Comparison of ENCODE assay signal across 23 mouse cellular contexts in genomic region chr7:78441706-78442105, GRCm38 (mm10).
A peak's percentile ranks its signal among the peaks of the same experiment; 100 is the strongest.
DNase-seq lines count a peak whose midpoint lies in the region; ATAC-seq and TF ChIP-seq lines count a peak whose summit lies in the region.
"Had no signal": no experiment of that assay in that cellular context is flagged by ENCODE, and none has a peak within 500 bp of the region (broad histone marks: within the 10 kb centered on the region; RNA-seq: fewer than 3 reads in every experiment).

No protein-coding gene starts in this region.

- no peaks in the 10 kb centered on the region for H3K9me3 ChIP-seq in hindbrain, postnatal 0 days (ENCODE audit: low read length)
- H3K9me3 ChIP-seq in hindbrain, embryonic 14.5 days (ENCODE audit: control insufficient read depth, low read length) = no peaks in the 10 kb centered on the region
- H3K9me3 ChIP-seq: embryonic facial prominence, embryonic 13.5 days; forebrain, embryonic 13.5 days; hindbrain, embryonic 13.5 days; midbrain, embryonic 15.5 days; neural tube, embryonic 12.5 days; stomach, embryonic 15.5 days had no signal

- peaks cover 4% of the 10 kb centered on the region; the same call in 1 of the 2 replicates for H3K36me3 ChIP-seq in hindbrain, postnatal 0 days (ENCODE audit: insufficient read depth, low read length)
- H3K36me3 ChIP-seq in hindbrain, embryonic 14.5 days (replicated peaks; ENCODE audit: control insufficient read depth, insufficient read depth) = peaks cover 16% of the 10 kb centered on the region; the same call in 1 of the 2 replicates
- H3K36me3 ChIP-seq: embryonic facial prominence, embryonic 13.5 days; midbrain, embryonic 15.5 days; neural tube, embryonic 12.5 days; stomach, embryonic 15.5 days had no signal

- no peaks in the 10 kb centered on the region for H3K4me1 ChIP-seq in hindbrain, postnatal 0 days (ENCODE audit: insufficient read depth, low read length)
- H3K4me1 ChIP-seq in hindbrain, embryonic 14.5 days (replicated peaks; ENCODE audit: control insufficient read depth, insufficient read depth, low read length) = no peaks in the 10 kb centered on the region
- H3K4me1 ChIP-seq: embryonic facial prominence, embryonic 13.5 days; forebrain, embryonic 13.5 days; hindbrain, embryonic 13.5 days; midbrain, embryonic 15.5 days; neural tube, embryonic 12.5 days; stomach, embryonic 15.5 days had no signal

- no peak overlapping the region for H3K27ac ChIP-seq in hindbrain, postnatal 0 days
- H3K27ac ChIP-seq in hindbrain, embryonic 14.5 days = no peak overlapping the region
- H3K27ac ChIP-seq: embryonic facial prominence, embryonic 13.5 days; forebrain, embryonic 13.5 days; gastrocnemius, adult 2 months; hindbrain, embryonic 13.5 days; kidney, postnatal 0 days; macrophage; midbrain, embryonic 15.5 days; neural tube, embryonic 12.5 days; stomach, embryonic 15.5 days had no signal

- peak; percentile 35 for DNase-seq in adrenal gland, postnatal 10 days
- DNase-seq in adrenal gland, adult 18-20 months (ENCODE audit: low spot score in 2 of 2) = no peak
- peak; percentile 10 for DNase-seq in hindbrain, postnatal 0 days (ENCODE audit: low spot score)
- DNase-seq in hindbrain, embryonic 14.5 days (ENCODE audit: low spot score) = no peak
- DNase-seq in cerebellum, postnatal 10 days = peak; percentile 66 to 75
- no peak for DNase-seq in spleen, postnatal 36 days (ENCODE audit: low spot score in 2 of 2)
- no peak for DNase-seq in embryo, embryonic 10.5 days (ENCODE audit: low spot score)
- DNase-seq: embryo, embryonic 11 days; gastrocnemius, adult 2 months; kidney, adult 2 months; right cerebral cortex, postnatal 14 days; thymus, postnatal 25 days had no signal

- no peak overlapping the region for H3K9ac ChIP-seq in hindbrain, postnatal 0 days (replicated peaks; ENCODE audit: low read length)
- H3K9ac ChIP-seq in hindbrain, embryonic 14.5 days = no peak overlapping the region
- H3K9ac ChIP-seq: embryonic facial prominence, embryonic 13.5 days; forebrain, embryonic 13.5 days; hindbrain, embryonic 13.5 days; midbrain, embryonic 15.5 days; neural tube, embryonic 12.5 days; stomach, embryonic 15.5 days had no signal

- H3K27me3 ChIP-seq in hindbrain, postnatal 0 days (ENCODE audit: insufficient read depth, low read length) = no peaks in the 10 kb centered on the region
- H3K27me3 ChIP-seq in hindbrain, embryonic 14.5 days (ENCODE audit: control insufficient read depth, insufficient read depth, low read length) = no peaks in the 10 kb centered on the region
- H3K27me3 ChIP-seq: embryonic facial prominence, embryonic 13.5 days; forebrain, embryonic 13.5 days; hindbrain, embryonic 13.5 days; midbrain, embryonic 15.5 days; neural tube, embryonic 12.5 days; stomach, embryonic 15.5 days had no signal

- H3K4me3 ChIP-seq in hindbrain, postnatal 0 days (ENCODE audit: low read length) = no peak overlapping the region
- no peak overlapping the region for H3K4me3 ChIP-seq in hindbrain, embryonic 14.5 days (replicated peaks; ENCODE audit: low read length)
- H3K4me3 ChIP-seq: embryonic facial prominence, embryonic 13.5 days; erythroblast, embryonic 14.5 days; forebrain, embryonic 13.5 days; gastrocnemius, adult 2 months; hindbrain, embryonic 13.5 days; midbrain, embryonic 15.5 days; neural tube, embryonic 12.5 days; stomach, embryonic 15.5 days had no signal

- H3K4me2 ChIP-seq in hindbrain, postnatal 0 days (ENCODE audit: low read depth, low read length) = no peak overlapping the region
- no peak overlapping the region for H3K4me2 ChIP-seq in hindbrain, embryonic 14.5 days (replicated peaks)
- H3K4me2 ChIP-seq: embryonic facial prominence, embryonic 13.5 days; forebrain, embryonic 13.5 days; heart, embryonic 11.5 days; hindbrain, embryonic 13.5 days; midbrain, embryonic 15.5 days; neural tube, embryonic 12.5 days; stomach, embryonic 15.5 days had no signal

- TF ChIP-seq CTCF in hindbrain, postnatal 0 days (IDR thresholded peaks at IDR 0.05; ENCODE audit: low read depth) = no peak

- no peak for ATAC-seq in hindbrain, postnatal 0 days
- ATAC-seq in hindbrain, embryonic 14.5 days (ENCODE audit: low FRiP score) = no peak
- ATAC-seq: forebrain, embryonic 13.5 days; lung, postnatal 0 days; midbrain, embryonic 15.5 days had no signal

Comparison
In these comparisons a context has a peak if more than half of its experiments do, and no peak if none do; other contexts are left out.
1. DNase-seq: peak in adrenal gland, postnatal 10 days (single experiment), hindbrain, postnatal 0 days (single experiment) and cerebellum, postnatal 10 days (2 of 2); none in adrenal gland, adult 18-20 months (0 of 2), hindbrain, embryonic 14.5 days (single experiment), spleen, postnatal 36 days (0 of 2) and embryo, embryonic 10.5 days (single experiment).